Mouse (Mus musculus): ENCODE measurements around the gene Gm28047.

DNA sequence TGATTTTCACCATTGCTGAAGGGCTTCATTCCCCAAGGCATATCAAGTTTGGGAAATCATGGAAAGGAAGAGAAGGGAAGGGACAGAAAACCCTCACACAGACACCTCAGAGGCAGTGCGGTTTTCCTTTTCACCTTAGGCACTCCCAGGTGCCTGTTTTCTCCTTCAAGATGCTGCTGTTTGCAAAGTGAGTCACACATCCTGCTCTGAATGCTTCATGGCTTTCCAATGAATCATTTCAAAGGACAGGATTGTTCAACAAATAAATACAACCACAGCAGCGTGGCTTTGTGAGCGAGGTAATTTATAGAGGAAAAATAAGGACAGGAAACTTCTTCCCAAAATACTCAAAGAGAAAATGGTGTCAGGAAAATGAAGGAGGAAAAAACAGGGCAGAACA is 52.8 kb downstream of the Gm28047 start:
- TF ChIP-seq CTCF (IDR thresholded peaks at IDR 0.05; ENCODE audit: control insufficient read depth, insufficient read depth, low read length) (no peak), POLR2A (IDR thresholded peaks at IDR 0.05; ENCODE audit: borderline replicate concordance, control insufficient read depth, low read depth, low read length) (no peak)
